Mouse (Mus musculus) heart, adult 8-10 months (tissue): ENCODE measurements around the gene Mtrf1l. TPM values are rescaled to one million over a fixed set of nuclear protein-coding genes. Genes with fewer than 3 reads are reported as not detected.

Experiments
- DNase-seq: peaks from one replicate; pipeline ENCODE4 v3.0.0; 2022; ENCODE audit warnings: low spot score
- total RNA-seq, 4 experiments: library from RNA; stranded (reverse); gene quantifications; 2 replicates each; pipeline ENCODE4 v1.2.4; 2022

The Mtrf1l gene
- total RNA-seq: 1 to 10 TPM; 8.5 to 9.4 (median 8.8) TPM

- DNase-seq: peak; percentile 98
These were observed at the start of gene Mtrf1l for GRCm38 (mm10) chr10:5823740-5824491. Gene Mtrf1l (minus strand): TSS chr10:5823910.

- DNase-seq: no peak
These were observed 47.4 kb upstream of the Mtrf1l start for GRCm38 (mm10) chr10:5871081-5871480.

- DNase-seq: peak; percentile 1
These were observed 44.4 kb upstream of the Mtrf1l start for GRCm38 (mm10) chr10:5867981-5868552.

- DNase-seq: no peak
These were observed 42.3 kb upstream of the Mtrf1l start for GRCm38 (mm10) chr10:5865996-5866395.

GRCm38 (mm10) chr10:5862669-5863068, 39.0 kb upstream of the Mtrf1l start:
- no peak for DNase-seq

GRCm38 (mm10) chr10:5860849-5861248, 37.1 kb upstream of the Mtrf1l start:
- no peak for DNase-seq

GRCm38 (mm10) chr10:5859729-5860128, 36.0 kb upstream of the Mtrf1l start:
- DNase-seq: no peak

- no peak for DNase-seq
These were observed 34.4 kb upstream of the Mtrf1l start for GRCm38 (mm10) chr10:5857996-5858549.

- no peak for DNase-seq
These were observed 29.7 kb upstream of the Mtrf1l start for GRCm38 (mm10) chr10:5853290-5853868.

- peak; percentile 31 for DNase-seq
These were observed 23.2 kb upstream of the Mtrf1l start for GRCm38 (mm10) chr10:5846939-5847338.

- DNase-seq: peak; percentile 6
These were observed 17.7 kb upstream of the Mtrf1l start for GRCm38 (mm10) chr10:5841369-5841768.

GRCm38 (mm10) chr10:5826336-5827025, 2.8 kb upstream of the Mtrf1l start:
- DNase-seq: no peak

- peak; percentile 68 for DNase-seq
These were observed 1.1 kb upstream of the Mtrf1l start for GRCm38 (mm10) chr10:5824779-5825178.

- DNase-seq: peak; percentile 9
These were observed 395 bp downstream of the Mtrf1l start for GRCm38 (mm10) chr10:5823291-5823739.

- DNase-seq: no peak
These were observed 4.9 kb downstream of the Mtrf1l start for GRCm38 (mm10) chr10:5818772-5819171.

GRCm38 (mm10) chr10:5815968-5816367, 7.7 kb downstream of the Mtrf1l start:
- no peak for DNase-seq

- DNase-seq: no peak
These were observed 10.0 kb downstream of the Mtrf1l start for GRCm38 (mm10) chr10:5813724-5814123.

- no peak for DNase-seq
These were observed 16.0 kb downstream of the Mtrf1l start for GRCm38 (mm10) chr10:5807683-5808082.

GRCm38 (mm10) chr10:5806996-5807395, 16.7 kb downstream of the Mtrf1l start:
- DNase-seq: no peak

- peak; percentile 11 for DNase-seq
These were observed 17.3 kb downstream of the Mtrf1l start for GRCm38 (mm10) chr10:5806416-5806815.

- DNase-seq: peak; percentile 96
These were observed 17.9 kb downstream of the Mtrf1l start for GRCm38 (mm10) chr10:5805731-5806307.
